Mouse (Mus musculus) heart, embryonic 10.5 days (tissue): Measurements from ENCODE around the gene Fam166b. TPM values are rescaled to one million over a fixed set of nuclear protein-coding genes. Genes with fewer than 3 reads are reported as not detected.

Source experiments
- DNase-seq: peaks from one replicate; pipeline ENCODE4 v3.0.0-alpha.2; 2017; ENCODE audit warnings: low spot score
- H3K27ac ChIP-seq: fragments of 300-500 bp; sonication (generic); 2 replicates; pipeline ENCODE4 v1.5.1; 2016; ENCODE audit warnings: mild to moderate bottlenecking
- H3K27me3 ChIP-seq: fragments of 300-500 bp; sonication (generic); 2 replicates; pipeline ENCODE4 v1.6.1; 2016; ENCODE audit warnings: mild to moderate bottlenecking; ENCODE audit not compliant: poor library complexity, insufficient read depth, severe bottlenecking
- H3K36me3 ChIP-seq: fragments of 300-500 bp; sonication (generic); 2 replicates; pipeline ENCODE4 v1.6.1; 2016; ENCODE audit warnings: mild to moderate bottlenecking, moderate library complexity
- H3K4me1 ChIP-seq: fragments of 300-500 bp; sonication (generic); 2 replicates; pipeline ENCODE4 v1.6.1; 2016; ENCODE audit warnings: mild to moderate bottlenecking
- H3K4me3 ChIP-seq: fragments of 300-500 bp; sonication (generic); 2 replicates; pipeline ENCODE4 v1.5.1; 2016; ENCODE audit warnings: mild to moderate bottlenecking, moderate library complexity
- H3K9me3 ChIP-seq: fragments of 300-500 bp; sonication (generic); 2 replicates; pipeline ENCODE4 v1.6.1; 2016; ENCODE audit warnings: mild to moderate bottlenecking, moderate library complexity
- WGBS: fragments of 180-500 bp; shearing (Covaris S2); methylation state at CpG from one replicate; pipeline ENCODE4 v1.1.7; 2016; 5-methylcytosine and 5-hydroxymethylcytosine counted together
- polyA plus RNA-seq: library from polyadenylated mRNA; unstranded; fragments of >200 nt; fragmentation: Nextera tagmentation; extraction: Ambion mirVana; gene quantifications from 2 replicates; pipeline ENCODE4 v1.2.1, GENCODE M21; 2016

The Fam166b gene
- polyA plus RNA-seq, 1 experiment from 2014 or later = not detected

DNA sequence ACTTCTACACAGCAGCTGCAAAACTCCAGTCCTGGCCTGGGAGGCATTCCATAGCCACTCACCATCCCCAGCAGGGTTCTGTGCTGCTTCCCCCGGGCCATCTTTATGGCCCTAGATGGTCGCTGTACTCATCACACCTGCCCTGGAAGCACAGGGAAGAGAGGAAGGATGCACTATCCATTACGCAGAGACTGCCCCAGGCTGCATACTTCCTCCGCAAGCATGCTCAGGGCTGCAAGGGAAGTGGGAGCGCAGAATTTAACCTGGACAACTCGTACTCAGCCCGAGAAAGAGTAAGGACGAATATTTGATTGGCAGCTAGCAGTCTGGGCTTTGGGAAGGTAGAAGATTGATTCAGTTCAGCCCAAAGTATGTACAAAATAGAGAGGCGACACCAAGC, 33.1 kb downstream of the Fam166b start:
- Histone ChIP-seq H3K36me3 (no peaks in the 10 kb centered on the region), H3K9me3 (no peaks in the 10 kb centered on the region), H3K27ac (peak overlapping the region; percentile 45; the same call in 1 of the 2 replicates), H3K4me3 (no peak overlapping the region), H3K4me1 (peaks cover 55% of the 10 kb centered on the region), H3K27me3 (no peaks in the 10 kb centered on the region)
- WGBS = 71% methylated on average over 9 of the region's 9 CpGs
- no peak for DNase-seq

DNA sequence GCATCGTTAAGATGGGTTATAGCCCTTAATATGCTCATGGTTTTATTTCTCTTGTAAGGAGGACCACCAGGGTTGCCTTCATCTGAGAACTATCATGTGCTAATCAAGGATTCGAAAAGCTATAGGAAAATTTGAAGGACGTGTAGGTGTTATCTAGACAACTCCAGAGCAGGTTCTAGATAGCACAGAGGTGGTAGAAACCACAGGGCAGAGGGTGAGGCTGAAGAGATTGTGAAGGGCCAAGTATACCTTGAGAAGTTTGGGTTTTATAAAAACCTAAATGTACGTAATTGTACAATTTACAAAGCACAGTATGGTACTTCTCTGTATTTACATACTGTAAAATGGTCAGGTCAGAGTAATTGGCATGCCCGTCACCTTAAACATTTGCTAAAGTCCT, 33.8 kb downstream of the Fam166b start:
- peaks cover 52% of the 10 kb centered on the region for H3K4me1 ChIP-seq
- H3K27ac ChIP-seq = peak overlapping the region; percentile 89
- 69% methylated on average over 5 of the region's 5 CpGs for WGBS
- H3K9me3 ChIP-seq = no peaks in the 10 kb centered on the region
- no peaks in the 10 kb centered on the region for H3K36me3 ChIP-seq
- no peak for DNase-seq
- H3K27me3 ChIP-seq = no peaks in the 10 kb centered on the region
- no peak overlapping the region for H3K4me3 ChIP-seq

DNA sequence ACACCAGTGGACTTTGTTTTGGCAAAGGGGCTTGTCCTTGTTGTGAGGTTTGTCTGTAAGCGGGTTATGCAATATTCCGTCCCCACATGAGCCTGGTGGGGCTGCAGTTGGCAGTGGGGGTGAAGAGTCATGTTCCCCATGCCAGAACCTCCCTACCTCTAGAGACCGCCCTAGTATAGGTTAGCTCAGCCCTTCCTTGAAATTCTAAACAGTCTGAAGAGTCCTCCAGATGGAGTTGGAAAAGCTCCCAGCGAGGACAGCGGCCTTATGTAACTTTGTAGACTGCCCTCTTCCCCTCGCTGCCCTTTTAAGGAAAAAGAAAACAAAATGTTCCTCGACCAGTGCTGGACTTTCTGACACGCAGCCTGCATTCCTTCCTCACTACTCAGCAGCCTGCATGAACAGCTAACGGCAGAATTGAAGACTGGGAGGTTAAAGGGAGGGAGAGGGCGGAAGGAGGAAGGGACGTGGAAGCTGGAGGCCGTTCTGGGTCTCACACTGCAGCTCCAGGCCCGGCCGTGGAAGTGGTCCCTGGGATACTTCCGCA, 34.5 kb downstream of the Fam166b start:
- H3K36me3 ChIP-seq = no peaks in the 10 kb centered on the region
- peak overlapping the region; percentile 32 for H3K4me3 ChIP-seq
- no peaks in the 10 kb centered on the region for H3K9me3 ChIP-seq
- H3K27ac ChIP-seq = peak overlapping the region; percentile 89
- 25% methylated on average over 15 of the region's 15 CpGs for WGBS
- peak; percentile 90 for DNase-seq
- peaks cover 52% of the 10 kb centered on the region for H3K4me1 ChIP-seq
- no peaks in the 10 kb centered on the region for H3K27me3 ChIP-seq

DNA sequence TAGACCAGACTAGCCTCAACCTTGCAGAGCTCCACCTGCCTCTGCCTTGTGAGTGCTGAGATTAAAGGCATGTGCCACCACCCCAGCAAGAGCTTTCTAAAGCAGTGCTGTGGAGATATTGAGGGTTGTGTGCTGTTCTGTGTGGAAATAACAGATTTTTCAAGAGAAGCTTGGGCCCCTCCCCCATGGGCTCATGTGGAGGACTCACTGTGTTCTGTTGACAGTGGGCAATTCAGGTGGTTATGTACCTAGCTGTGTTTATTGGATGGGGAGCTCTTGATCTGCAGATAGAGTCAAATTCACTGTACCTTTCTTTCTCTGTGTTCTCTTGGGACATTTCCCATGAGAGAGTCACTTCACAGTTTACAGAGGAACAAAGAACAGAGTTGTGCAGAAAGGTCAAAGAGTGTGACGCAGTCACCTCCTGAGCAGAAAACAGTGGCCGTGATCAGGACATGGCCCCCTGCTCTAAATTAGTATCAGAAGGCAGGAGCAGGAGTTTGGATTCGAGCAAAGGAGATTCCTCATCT, 37.3 kb downstream of the Fam166b start:
- no peak for DNase-seq
- 81% methylated on average over 3 of the region's 3 CpGs for WGBS
- peaks cover 40% of the 10 kb centered on the region for H3K4me1 ChIP-seq
- 0 out of 2 replicates have a peak overlapping the region, but pooled peaks have one; percentile 44 for H3K27ac ChIP-seq
- no peaks in the 10 kb centered on the region for H3K27me3 ChIP-seq
- H3K36me3 ChIP-seq = no peaks in the 10 kb centered on the region
- no peaks in the 10 kb centered on the region for H3K9me3 ChIP-seq
- H3K4me3 ChIP-seq = no peak overlapping the region

DNA sequence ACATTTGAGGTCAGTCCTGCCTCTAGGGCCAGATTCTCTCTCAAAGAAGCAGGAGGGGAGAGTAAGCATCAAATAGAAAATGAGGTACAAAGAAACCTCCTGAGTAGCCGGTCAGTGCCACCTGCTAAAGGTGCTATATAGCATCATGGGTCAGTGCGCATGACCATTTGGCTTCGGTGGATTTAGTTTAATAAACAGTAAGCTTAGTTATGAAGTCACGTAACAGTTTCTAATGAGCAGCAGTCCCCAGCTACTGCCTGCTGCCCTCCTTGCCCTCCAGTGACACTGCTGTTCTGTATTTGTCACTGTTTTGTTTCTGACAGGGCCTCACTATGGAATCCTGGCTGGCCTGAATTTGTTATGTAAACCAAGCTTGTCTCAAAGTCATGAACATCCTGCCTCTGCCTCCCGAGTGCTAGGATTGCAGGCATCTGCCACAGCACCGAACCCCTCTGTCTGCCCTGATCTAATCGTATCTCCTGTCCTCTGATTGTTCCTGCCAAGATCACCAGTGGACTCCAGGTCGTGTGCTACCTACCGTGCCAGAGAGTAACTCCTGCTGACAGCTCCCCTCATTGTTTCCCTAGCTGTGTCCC, 39.0 kb downstream of the Fam166b start:
- peak overlapping the region; percentile 67 for H3K27ac ChIP-seq
- WGBS = 54% methylated on average over 9 of the region's 9 CpGs
- H3K4me3 ChIP-seq = no peak overlapping the region
- no peaks in the 10 kb centered on the region for H3K27me3 ChIP-seq
- no peaks in the 10 kb centered on the region for H3K9me3 ChIP-seq
- no peaks in the 10 kb centered on the region for H3K36me3 ChIP-seq
- H3K4me1 ChIP-seq = peaks cover 33% of the 10 kb centered on the region
- DNase-seq = no peak

DNA sequence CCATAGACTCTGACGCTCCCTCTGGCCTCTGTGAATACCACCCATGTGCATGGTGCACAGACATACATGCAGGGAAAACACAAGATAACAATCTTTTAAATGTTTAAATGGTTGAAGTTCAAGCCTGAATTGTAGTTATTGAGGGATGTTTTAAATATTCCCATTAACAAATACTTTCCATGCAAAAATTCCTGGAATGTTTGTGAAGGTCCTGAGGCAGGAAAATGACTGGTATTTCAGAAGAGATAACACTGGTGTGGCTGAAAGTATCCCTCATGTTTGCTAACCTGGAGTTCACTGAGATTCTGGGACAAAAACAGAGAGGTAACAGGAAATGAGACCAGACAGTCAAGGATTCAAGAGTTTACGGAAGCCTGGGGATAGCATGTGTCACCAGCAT, 39.5 kb downstream of the Fam166b start:
- 0 out of 2 replicates have a peak, but pooled peaks cover 3% of the 10 kb centered on the region for H3K36me3 ChIP-seq
- H3K4me3 ChIP-seq = no peak overlapping the region
- H3K27me3 ChIP-seq = no peaks in the 10 kb centered on the region
- peaks cover 27% of the 10 kb centered on the region for H3K4me1 ChIP-seq
- H3K27ac ChIP-seq = peak overlapping the region; percentile 67
- no peaks in the 10 kb centered on the region for H3K9me3 ChIP-seq
- DNase-seq = no peak
- WGBS = 48% methylated on average over 2 of the region's 2 CpGs

DNA sequence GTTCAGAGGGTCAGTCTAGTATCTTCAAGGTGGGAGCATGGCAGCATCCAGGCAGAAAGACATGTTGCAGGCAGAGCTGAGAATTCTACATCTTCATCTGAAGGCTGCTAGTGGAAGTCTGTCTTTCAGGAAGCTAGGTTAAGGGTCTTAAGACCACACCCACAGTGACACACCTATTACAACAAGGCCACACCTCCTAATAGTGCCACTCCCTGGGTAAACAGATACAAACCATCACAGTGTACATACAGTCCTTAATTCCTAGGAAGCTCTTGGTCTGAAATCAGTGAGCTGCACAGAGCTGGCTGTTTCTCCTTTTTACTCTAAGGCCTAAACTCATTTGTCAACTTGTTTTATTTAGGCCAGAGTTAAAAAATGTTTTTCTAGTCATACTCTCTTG, 42.0 kb downstream of the Fam166b start:
- no peak overlapping the region for H3K27ac ChIP-seq
- no peak for DNase-seq
- no peaks in the 10 kb centered on the region for H3K9me3 ChIP-seq
- H3K27me3 ChIP-seq = 0 out of 2 replicates have a peak, but pooled peaks cover under 1% of the 10 kb centered on the region
- peaks cover 31% of the 10 kb centered on the region for H3K4me1 ChIP-seq
- no peak overlapping the region for H3K4me3 ChIP-seq
- 0 out of 2 replicates have a peak, but pooled peaks cover 3% of the 10 kb centered on the region for H3K36me3 ChIP-seq

DNA sequence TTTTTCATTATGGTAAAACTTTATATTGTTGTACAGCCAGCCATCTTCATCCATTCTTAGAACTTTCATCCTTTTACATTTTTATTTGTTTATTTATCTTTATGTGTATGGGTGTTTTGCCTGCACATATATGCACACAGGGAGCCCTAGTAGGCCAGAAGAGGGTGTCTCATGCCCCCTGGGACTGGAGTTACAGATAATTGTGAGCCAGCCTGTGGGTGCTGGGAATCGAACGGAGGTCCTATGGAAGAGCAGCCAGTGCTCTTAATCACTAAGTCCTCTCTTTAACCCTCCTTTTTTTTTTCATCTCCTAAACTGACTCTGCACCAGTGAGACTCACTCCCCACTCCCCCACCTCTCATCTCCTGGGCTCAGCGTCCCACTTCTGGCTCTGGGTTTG, 44.4 kb downstream of the Fam166b start:
- H3K4me1 ChIP-seq = peaks cover 24% of the 10 kb centered on the region
- H3K9me3 ChIP-seq = no peaks in the 10 kb centered on the region
- peaks cover 24% of the 10 kb centered on the region for H3K27me3 ChIP-seq
- no peak overlapping the region for H3K4me3 ChIP-seq
- H3K36me3 ChIP-seq = 0 out of 2 replicates have a peak, but pooled peaks cover 3% of the 10 kb centered on the region
- WGBS = 87% methylated on average over 3 of the region's 3 CpGs
- DNase-seq = no peak
- no peak overlapping the region for H3K27ac ChIP-seq

DNA sequence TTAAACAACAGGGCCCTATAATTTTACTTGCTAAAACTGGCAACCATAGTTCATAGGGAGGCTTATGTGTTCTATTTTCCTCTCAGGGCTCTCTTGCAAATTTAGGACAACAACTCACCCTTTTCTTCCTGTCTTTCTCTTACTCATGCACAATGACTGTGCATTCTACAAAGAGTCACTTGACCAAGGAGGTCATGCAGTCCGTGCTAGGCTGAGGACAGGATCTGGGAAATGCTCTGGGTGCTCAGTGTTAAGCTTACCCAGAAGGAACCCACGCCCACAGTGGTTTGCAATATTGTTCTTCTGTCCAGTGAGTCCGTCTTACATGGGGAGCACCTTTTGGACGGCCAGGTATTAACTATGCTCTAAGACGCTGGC, 44.9 kb downstream of the Fam166b start:
- DNase-seq = no peak
- Histone ChIP-seq H3K27ac (no peak overlapping the region), H3K27me3 (peaks cover 25% of the 10 kb centered on the region), H3K4me1 (peaks cover 19% of the 10 kb centered on the region), H3K4me3 (no peak overlapping the region), H3K36me3 (0 out of 2 replicates have a peak, but pooled peaks cover 3% of the 10 kb centered on the region), H3K9me3 (no peaks in the 10 kb centered on the region)
- WGBS = 82% methylated on average over 5 of the region's 5 CpGs

DNA sequence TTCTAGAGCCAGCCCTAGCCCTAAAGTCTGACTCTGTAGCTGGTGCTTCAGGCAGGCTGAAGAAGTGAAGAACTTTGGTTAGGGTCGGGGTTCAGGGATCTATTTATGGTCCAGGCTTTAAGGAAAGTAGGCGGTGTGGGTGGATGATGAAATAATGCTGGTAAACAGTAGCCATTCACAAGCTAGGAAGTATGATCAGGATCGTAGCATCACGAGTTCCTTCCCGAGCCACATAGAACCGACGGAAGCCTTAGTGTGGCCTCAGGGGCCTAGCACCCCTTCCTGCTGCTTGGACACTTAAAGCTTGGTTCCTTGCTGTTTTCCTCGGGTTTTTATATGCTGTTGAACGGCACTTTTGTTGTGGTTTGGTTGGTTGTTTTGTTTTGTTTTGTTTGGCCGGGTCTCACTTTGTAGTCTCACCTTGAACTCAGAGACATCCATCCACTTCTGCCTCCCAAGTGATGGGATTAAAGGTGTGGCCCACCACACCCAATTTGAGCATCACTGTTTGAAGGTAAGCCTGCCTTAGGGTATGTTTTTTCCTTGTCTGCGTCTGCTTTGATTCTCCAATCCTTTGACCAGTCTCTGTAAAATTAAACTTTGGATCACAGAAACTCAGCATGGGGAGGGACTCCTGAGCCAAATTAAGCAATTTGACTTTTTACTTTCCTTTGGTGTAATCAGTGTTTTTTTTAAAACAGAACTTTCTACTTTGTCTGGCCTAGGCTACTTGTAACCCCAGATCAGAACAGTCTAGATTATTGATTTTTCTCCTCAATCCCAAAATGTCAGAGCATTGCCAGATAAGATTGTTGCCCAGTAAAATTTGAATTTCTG, 45.5 kb downstream of the Fam166b start:
- Histone ChIP-seq H3K9me3 (no peaks in the 10 kb centered on the region), H3K27me3 (peaks cover 25% of the 10 kb centered on the region), H3K4me1 (peaks cover 18% of the 10 kb centered on the region), H3K27ac (no peak overlapping the region), H3K4me3 (no peak overlapping the region), H3K36me3 (0 out of 2 replicates have a peak, but pooled peaks cover 3% of the 10 kb centered on the region)
- no peak for DNase-seq
- 69% methylated on average over 11 of the region's 11 CpGs for WGBS

DNA sequence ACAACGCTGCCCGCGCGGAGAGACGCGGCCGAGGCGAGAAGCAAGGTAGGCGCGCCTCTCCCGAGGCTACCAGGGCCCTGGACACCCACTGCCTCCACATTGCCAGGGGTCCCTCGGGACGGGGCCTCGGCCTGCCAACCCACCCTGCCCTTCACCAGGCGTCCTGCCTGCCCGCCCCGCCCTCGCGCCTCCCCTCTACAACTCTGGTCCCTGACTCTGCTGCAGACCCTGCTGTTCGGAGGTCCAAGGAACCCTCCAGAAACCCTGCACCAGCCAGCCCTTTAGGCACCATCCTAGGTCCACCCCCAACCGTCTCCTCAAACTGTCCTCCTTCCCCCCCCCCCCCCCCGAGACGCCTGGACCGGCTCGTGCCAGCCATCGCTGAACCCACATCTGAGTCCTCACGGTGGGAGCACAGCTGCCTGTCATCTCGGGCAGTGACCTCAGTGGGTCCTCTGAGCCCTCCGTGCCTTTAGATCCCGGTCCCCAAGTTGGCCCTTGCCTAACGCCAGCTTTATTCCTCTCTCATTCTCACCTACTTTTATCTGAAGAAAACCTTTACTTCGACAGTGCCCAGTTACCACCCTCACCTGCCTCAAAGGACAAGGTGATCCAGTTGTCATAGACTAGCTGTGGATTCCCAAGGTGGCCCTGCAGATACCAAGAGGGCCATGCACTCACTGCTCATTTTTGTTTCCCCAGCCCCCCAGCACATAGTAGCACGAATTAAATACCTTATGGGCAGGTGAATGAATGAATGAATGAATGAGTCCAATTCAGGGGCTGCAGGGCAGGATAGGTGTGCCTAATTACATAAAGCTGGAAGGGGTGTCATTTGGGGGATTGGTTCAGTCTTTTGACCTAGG, 46.5 kb downstream of the Fam166b start:
- Histone ChIP-seq H3K27me3 (peaks cover 25% of the 10 kb centered on the region), H3K27ac (peak overlapping the region; percentile 90), H3K4me1 (peaks cover 18% of the 10 kb centered on the region), H3K4me3 (peak overlapping the region; percentile 80), H3K36me3 (0 out of 2 replicates have a peak, but pooled peaks cover 3% of the 10 kb centered on the region), H3K9me3 (no peaks in the 10 kb centered on the region)
- no peak for DNase-seq
- 9% methylated on average over 22 of the region's 33 CpGs for WGBS

DNA sequence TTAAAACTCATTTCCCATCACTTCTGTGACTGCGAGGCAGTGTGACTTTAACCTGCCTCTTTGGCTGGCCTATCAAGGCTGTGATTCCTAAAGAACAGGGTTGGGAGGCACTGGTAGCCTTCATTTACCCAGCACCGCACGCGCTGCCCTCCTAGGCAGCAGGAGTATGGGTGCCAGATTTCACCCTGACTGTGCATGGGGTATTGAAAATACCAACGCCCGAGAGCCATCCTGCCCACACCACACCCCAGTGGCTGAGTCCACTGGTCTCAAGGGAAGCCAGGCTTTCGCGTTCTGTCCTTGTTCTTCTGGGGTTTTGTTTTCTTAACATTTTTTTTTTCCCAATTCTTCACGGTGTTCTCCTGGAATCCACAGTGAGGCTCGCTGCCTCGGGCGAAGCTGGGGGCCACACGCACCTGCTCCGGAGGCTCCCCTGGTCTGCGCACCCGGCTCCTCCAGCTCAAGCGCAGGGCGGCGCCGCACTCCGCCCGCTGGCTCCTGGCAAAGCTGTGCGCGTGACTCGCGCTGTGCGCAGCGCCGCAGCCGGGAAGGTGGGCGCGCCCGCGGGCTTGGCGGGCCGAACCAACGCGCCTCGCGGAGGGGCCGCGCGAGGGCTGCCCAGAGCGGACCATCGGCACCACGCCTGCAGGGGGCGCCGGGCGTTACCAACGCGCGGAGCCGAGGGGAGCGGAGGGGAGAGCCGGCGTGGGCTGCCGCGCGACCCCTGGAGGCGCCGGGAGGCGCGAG, 47.4 kb downstream of the Fam166b start, which contains the start of gene Rusc2:
Gene Rusc2, plus strand, starts transcription at position 572 of the 747 bp plus-strand sequence.
- peak within 1 kb of the TSS; percentile 90 for H3K27ac ChIP-seq
- 2% methylated on average over 53 of the region's 63 CpGs for WGBS

More for the DNA sequence above, 47.4 kb downstream of the Fam166b start, which contains the start of gene Rusc2:
- DNase-seq = no peak
- Histone ChIP-seq H3K9me3 (no peaks in the 10 kb centered on the region), H3K36me3 (0 out of 2 replicates have a peak, but pooled peaks cover 3% of the 10 kb centered on the region), H3K4me3 (peak within 1 kb of the TSS; percentile 80), H3K27me3 (peaks cover 25% of the 10 kb centered on the region), H3K4me1 (peaks cover 18% of the 10 kb centered on the region)
